Mouse (Mus musculus) CH12.LX (cell line): ENCODE data around the gene Elp6. TPM values are rescaled to one million over a fixed set of nuclear protein-coding genes. Genes with fewer than 3 reads are reported as not detected.

Experiments used
- DNase-seq: peaks from one replicate; pipeline ENCODE4 v3.0.0-alpha.2; 2013; ENCODE audit errors: extremely low read depth
- H3K27ac ChIP-seq: 2 replicates; pipeline ENCODE4 v1.5.1; 2012; ENCODE audit warnings: low read depth, mild to moderate bottlenecking, control low read depth, moderate library complexity; ENCODE audit not compliant: insufficient read depth
- H3K27me3 ChIP-seq: replicated peaks from 2 replicates; pipeline ENCODE3; 2012; ENCODE audit warnings: inconsistent platforms
- H3K36me3 ChIP-seq, 2 experiments: replicated peaks in 1 of 2; 2 replicates each; pipeline versions ENCODE3 to v1.6.1; 2012; ENCODE audit warnings: inconsistent platforms in 1 of 2, low read length in 1 of 2, mild to moderate bottlenecking in 1 of 2, mixed read lengths in 1 of 2, moderate library complexity in 1 of 2; ENCODE audit not compliant: control insufficient read depth in 1 of 2, insufficient read depth in 1 of 2
- H3K4me1 ChIP-seq, 2 experiments: 2 replicates each; pipeline ENCODE4 v1.6.1; 2012; ENCODE audit warnings: inconsistent platforms in 1 of 2, moderate library complexity in 1 of 2; ENCODE audit not compliant: insufficient read depth in 2 of 2, control insufficient read depth in 1 of 2
- H3K4me2 ChIP-seq: 2 replicates; pipeline ENCODE4 v1.6.1; 2012; ENCODE audit warnings: low read depth, mild to moderate bottlenecking, control low read depth; ENCODE audit not compliant: poor library complexity, insufficient read depth, severe bottlenecking
- H3K4me3 ChIP-seq, 3 experiments: fragments of 150-350 bp in 1 of 3; sonication (generic) in 1 of 3; replicated peaks in 1 of 3; 2 replicates each; pipeline versions ENCODE3 to v1.5.1; 2011 to 2012; ENCODE audit warnings: low read depth in 2 of 3, low read length in 2 of 3, mild to moderate bottlenecking in 2 of 3, moderate library complexity in 2 of 3, control low read depth in 1 of 3, improper control_type of control experiment in 1 of 3, inconsistent platforms in 1 of 3, mixed read lengths in 1 of 3; ENCODE audit not compliant: poor library complexity in 1 of 3
- H3K79me2 ChIP-seq: replicated peaks from 2 replicates; pipeline ENCODE4 v1.6.1; 2012; ENCODE audit warnings: mild to moderate bottlenecking, moderate library complexity; ENCODE audit not compliant: control insufficient read depth, poor library complexity, insufficient read depth, severe bottlenecking; ENCODE audit errors: extremely low read depth
- H3K9ac ChIP-seq: 2 replicates; pipeline ENCODE4 v1.6.1; 2012; ENCODE audit warnings: low read depth, mild to moderate bottlenecking, control low read depth, moderate library complexity; ENCODE audit not compliant: insufficient read depth
- H3K9me3 ChIP-seq: replicated peaks from 2 replicates; pipeline ENCODE3; 2012; ENCODE audit warnings: low read length, inconsistent platforms, mixed read lengths
- BHLHE40 ChIP-seq: IDR thresholded peaks from 2 replicates; pipeline ENCODE4 v1.6.1; 2011; ENCODE audit warnings: mild to moderate bottlenecking, low read depth, low read length, improper control_type of control experiment
- CHD1 ChIP-seq: IDR thresholded peaks from 2 replicates; pipeline ENCODE4 v1.6.1; 2012; ENCODE audit warnings: low read depth, low read length, improper control_type of control experiment, inconsistent platforms
- CTCF ChIP-seq, 2 experiments: IDR thresholded peaks in 1 of 2; conservative IDR thresholded peaks in 1 of 2; 2 replicates each; pipeline ENCODE4 v1.5.1; 2011 to 2012; ENCODE audit warnings: low read depth in 2 of 2, low read length in 2 of 2, improper control_type of control experiment in 1 of 2, inconsistent platforms in 1 of 2, mild to moderate bottlenecking in 1 of 2, moderate library complexity in 1 of 2
- E2F4 ChIP-seq: IDR thresholded peaks from 2 replicates; pipeline ENCODE4 v1.6.1; 2011; ENCODE audit warnings: low read depth, low read length, improper control_type of control experiment; ENCODE audit not compliant: insufficient replicate concordance
- ELF1 ChIP-seq: IDR thresholded peaks from 2 replicates; pipeline ENCODE4 v1.6.1; 2014; ENCODE audit warnings: low read depth, mild to moderate bottlenecking, inconsistent platforms, low read length, improper control_type of control experiment
- ETS1 ChIP-seq: conservative IDR thresholded peaks from 2 replicates; pipeline ENCODE4 v1.6.1; 2012; ENCODE audit warnings: low read depth, mild to moderate bottlenecking, inconsistent platforms, low read length, improper control_type of control experiment, moderate library complexity
- HCFC1 ChIP-seq: IDR thresholded peaks from 2 replicates; pipeline ENCODE4 v1.6.1; 2012; ENCODE audit warnings: low read depth, mild to moderate bottlenecking, inconsistent platforms, low read length, improper control_type of control experiment
- IRF4 ChIP-seq: IDR thresholded peaks from 2 replicates; pipeline ENCODE4 v1.6.1; 2014; ENCODE audit warnings: low read depth, mild to moderate bottlenecking, inconsistent platforms, low read length, improper control_type of control experiment
- JUN ChIP-seq: IDR thresholded peaks from 2 replicates; pipeline ENCODE4 v1.6.1; 2011; ENCODE audit warnings: low read depth, mild to moderate bottlenecking, low read length, improper control_type of control experiment, moderate library complexity; ENCODE audit not compliant: insufficient read depth
- KAT2A ChIP-seq: IDR thresholded peaks from 2 replicates; pipeline ENCODE4 v1.6.1; 2012; ENCODE audit warnings: low read length, improper control_type of control experiment, inconsistent platforms; ENCODE audit not compliant: insufficient replicate concordance
- MAX ChIP-seq: IDR thresholded peaks from 2 replicates; pipeline ENCODE4 v1.6.1; 2011; ENCODE audit warnings: low read length, improper control_type of control experiment
- MEF2A ChIP-seq: IDR thresholded peaks from 2 replicates; pipeline ENCODE4 v1.6.1; 2014; ENCODE audit warnings: low read depth, mild to moderate bottlenecking, inconsistent platforms, low read length, improper control_type of control experiment, borderline replicate concordance
- MXI1 ChIP-seq: IDR thresholded peaks from 2 replicates; pipeline ENCODE4 v1.6.1; 2011; ENCODE audit warnings: mild to moderate bottlenecking, low read depth, low read length, improper control_type of control experiment
- MYC ChIP-seq: IDR thresholded peaks from 2 replicates; pipeline ENCODE4 v1.6.1; 2011; ENCODE audit warnings: low read depth, mild to moderate bottlenecking, improper control_type of control experiment, low read length
- NELFE ChIP-seq: IDR thresholded peaks from 2 replicates; pipeline ENCODE4 v1.6.1; 2011; ENCODE audit warnings: low read depth, low read length, improper control_type of control experiment
- NRF1 ChIP-seq: IDR thresholded peaks from 2 replicates; pipeline ENCODE4 v1.6.1; 2014; ENCODE audit warnings: low read depth, mild to moderate bottlenecking, inconsistent platforms, low read length, improper control_type of control experiment, moderate library complexity
- PAX5 ChIP-seq: IDR thresholded peaks from 2 replicates; pipeline ENCODE4 v1.6.1; 2012; ENCODE audit warnings: low read length, inconsistent platforms, mixed read lengths
- POLR2A ChIP-seq: IDR thresholded peaks from 2 replicates; pipeline ENCODE4 v1.6.1; 2011; ENCODE audit warnings: low read depth, mild to moderate bottlenecking, improper control_type of control experiment, low read length
- POLR2AphosphoS2 ChIP-seq: IDR thresholded peaks from 2 replicates; pipeline ENCODE4 v1.6.1; 2011; ENCODE audit warnings: low read depth, low read length, improper control_type of control experiment
- RCOR1 ChIP-seq: conservative IDR thresholded peaks from 2 replicates; pipeline ENCODE4 v1.6.1; 2012; ENCODE audit warnings: low read depth, mild to moderate bottlenecking, inconsistent platforms, low read length, improper control_type of control experiment
- SIN3A ChIP-seq: IDR thresholded peaks from 2 replicates; pipeline ENCODE4 v1.6.1; 2012; ENCODE audit warnings: low read length, improper control_type of control experiment, inconsistent platforms
- SMC3 ChIP-seq: IDR thresholded peaks from 2 replicates; pipeline ENCODE4 v1.6.1; 2011; ENCODE audit warnings: low read depth, low read length, improper control_type of control experiment
- TBP ChIP-seq: conservative IDR thresholded peaks from 2 replicates; pipeline ENCODE4 v1.6.1; 2011; ENCODE audit warnings: low read depth, low read length, improper control_type of control experiment
- TCF12 ChIP-seq: IDR thresholded peaks from 2 replicates; pipeline ENCODE4 v1.6.1; 2014; ENCODE audit warnings: low read depth, mild to moderate bottlenecking, inconsistent platforms, low read length, improper control_type of control experiment
- UBTF ChIP-seq: IDR thresholded peaks from 2 replicates; pipeline ENCODE4 v1.6.1; 2012; ENCODE audit warnings: low read depth, mild to moderate bottlenecking, inconsistent platforms, low read length, improper control_type of control experiment, moderate library complexity
- USF1 ChIP-seq: IDR thresholded peaks from 2 replicates; pipeline ENCODE4 v1.6.1; 2014; ENCODE audit warnings: low read depth, mild to moderate bottlenecking, inconsistent platforms, low read length, improper control_type of control experiment
- USF2 ChIP-seq: conservative IDR thresholded peaks from 2 replicates; pipeline ENCODE4 v1.6.1; 2011; ENCODE audit warnings: low read depth, low read length, improper control_type of control experiment
- ZC3H11A ChIP-seq: IDR thresholded peaks from 2 replicates; pipeline ENCODE4 v1.6.1; 2012; ENCODE audit warnings: low read depth, mild to moderate bottlenecking, inconsistent platforms, low read length, improper control_type of control experiment
- ZMIZ1 ChIP-seq: IDR thresholded peaks from 2 replicates; pipeline ENCODE4 v1.6.1; 2012; ENCODE audit warnings: low read depth, mild to moderate bottlenecking, inconsistent platforms, low read length, improper control_type of control experiment
- ZNF384 ChIP-seq: IDR thresholded peaks from 2 replicates; pipeline ENCODE4 v1.6.1; 2012; ENCODE audit warnings: low read depth, low read length, improper control_type of control experiment, inconsistent platforms
- dilution Hi-C: fragments of 300-500 bp; cut with MboI; formaldehyde crosslinking; loops from 2 replicates; pipeline ENCODE4 v1.14.3; 2020; ENCODE audit warnings: low sequenced_read_pairs; ENCODE audit not compliant: extremely low pct_unique_long_range_greater_than_20kb, extremely low pct_ligation_motif_present
- in situ Hi-C: fragments of 300-500 bp; cut with MboI; formaldehyde crosslinking; loops from 3 replicates; pipeline ENCODE4 v1.14.3; 2019; ENCODE audit warnings: low sequenced_read_pairs, low pct_ligation_motif_present, low pct_unique_long_range_greater_than_20kb, mixed read lengths
- polyA plus RNA-seq: library from polyadenylated mRNA; unstranded; fragments of >175 nt; gene quantifications from 2 replicates; pipeline ENCODE4 v1.2.1, GENCODE M21; 2012; ENCODE audit warnings: low read depth; ENCODE audit not compliant: insufficient read length
- total RNA-seq, 2 experiments: library from RNA; depleted of rRNA; stranded (reverse); fragments of 300-350 nt in 1 of 2; fragments of >200 nt in 1 of 2; gene quantifications; 2 replicates each; pipeline ENCODE4 v1.2.3; 2012 to 2014

The Elp6 gene
- total and polyA plus RNA-seq, 3 experiments, result 24.2 to 44.7 (median 35.4) TPM

DNA sequence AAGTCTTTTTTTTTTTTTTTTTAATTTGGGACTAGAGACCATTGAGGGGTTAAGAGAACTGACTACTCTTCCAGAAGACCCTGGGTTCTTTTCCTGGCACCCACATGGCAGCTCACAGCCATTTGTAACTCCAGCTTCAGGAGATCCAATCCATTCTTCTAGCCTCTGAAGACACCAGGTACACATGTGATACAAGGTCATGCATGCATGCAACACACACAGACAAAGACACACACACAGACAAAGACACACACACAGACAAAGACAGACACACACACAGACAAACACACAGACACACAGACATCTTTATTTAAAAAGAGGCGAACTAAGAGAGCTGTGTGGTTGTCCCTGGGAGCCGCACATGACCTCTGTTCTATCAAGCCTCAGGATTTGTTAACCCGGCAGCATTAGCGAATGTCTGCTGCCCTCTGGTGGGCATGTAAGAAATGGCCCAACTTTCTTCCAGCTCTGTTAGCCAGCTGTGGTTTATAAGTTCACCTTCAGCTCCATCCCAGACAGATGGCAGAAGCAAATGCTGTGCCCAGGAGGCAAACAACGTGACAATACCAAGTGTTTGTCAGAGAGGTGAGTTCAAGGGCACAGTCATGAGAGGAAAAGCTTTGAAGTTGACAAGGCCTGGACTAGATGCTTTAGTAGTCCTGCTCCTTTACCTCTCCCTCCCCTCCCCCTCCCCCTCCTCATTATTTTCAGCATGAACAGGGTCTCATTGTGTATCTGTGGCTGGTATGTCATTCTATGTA, 7.9 kb upstream of the Elp6 start:
- Histone ChIP-seq H3K4me1 (no peaks in the 10 kb centered on the region), H3K79me2 (no peaks in the 10 kb centered on the region), H3K4me2 (no peak overlapping the region), H3K4me3 (no peak overlapping the region), H3K9me3 (peaks cover 14% of the 10 kb centered on the region), H3K27me3 (no peaks in the 10 kb centered on the region), H3K36me3 (no peaks in the 10 kb centered on the region), H3K27ac (no peak overlapping the region), H3K9ac (no peak overlapping the region)
- in situ Hi-C loops (no loop called here), dilution Hi-C loops (no loop called here)
- peak; percentile 86 for DNase-seq
- peak; percentile 27; the same call in 1 of the 2 replicates for TF ChIP-seq NELFE
- no peak for TF ChIP-seq POLR2A
- peak; percentile 67; the same call in 1 of the 2 replicates for TF ChIP-seq MYC
- peak; percentile 89 for TF ChIP-seq BHLHE40
- TF ChIP-seq MXI1, result peak; percentile 43; the same call in 1 of the 2 replicates
- TF ChIP-seq IRF4, result 0 out of 2 replicates have a peak, but pooled peaks have one; percentile 29
- no peak for TF ChIP-seq UBTF
- TF ChIP-seq ZNF384, result no peak
- TF ChIP-seq NRF1, result 0 out of 2 replicates have a peak, but pooled peaks have one; percentile 26
- TF ChIP-seq TCF12, result no peak
- no peak for TF ChIP-seq TBP
- peak; percentile 72 for TF ChIP-seq ZC3H11A
- TF ChIP-seq ETS1, result no peak
- peak; percentile 83 to 96 for TF ChIP-seq CTCF (conservative IDR thresholded peaks at IDR 0.05 in 1 of 2, IDR thresholded peaks at IDR 0.05 in 1 of 2; ENCODE audit: low read depth in 2 of 2, low read length in 2 of 2)
- peak; percentile 39; the same call in 1 of the 2 replicates for TF ChIP-seq MEF2A
- peak; percentile 28; the same call in 1 of the 2 replicates for TF ChIP-seq USF1
- TF ChIP-seq PAX5, result no peak
- no peak for TF ChIP-seq RCOR1
- TF ChIP-seq SMC3, result peak; percentile 93
- peak; percentile 12; the same call in 1 of the 2 replicates for TF ChIP-seq MAX
- TF ChIP-seq, all 38 proteins: peak for 12

- dilution Hi-C loops (no loop called here), in situ Hi-C loops (no loop called here)
- TF ChIP-seq SIN3A (no peak), CHD1 (0 out of 2 replicates have a peak, but pooled peaks have one; percentile 25), SMC3 (peak; percentile 6; the same call in 1 of the 2 replicates), UBTF (no peak), BHLHE40 (no peak), ZC3H11A (no peak), USF2 (no peak), IRF4 (no peak), POLR2AphosphoS2 (no peak), E2F4 (0 out of 2 replicates have a peak, but pooled peaks have one; percentile 8), TBP (no peak), JUN (no peak), KAT2A (no peak), MAX (no peak), ELF1 (no peak), RCOR1 (0 out of 2 replicates have a peak, but pooled peaks have one; percentile 13), TCF12 (no peak), ZMIZ1 (no peak), MEF2A (no peak), HCFC1 (no peak)
Observed at GRCm38 (mm10) chr9:110304516-110304915, 457 bp upstream of the Elp6 start.

More at GRCm38 (mm10) chr9:110304516-110304915, 457 bp upstream of the Elp6 start:
- Histone ChIP-seq H3K27me3 (no peaks in the 10 kb centered on the region), H3K9ac (peak overlapping the region; percentile 88), H3K79me2 (peaks cover 14% of the 10 kb centered on the region), H3K9me3 (peaks cover 17% of the 10 kb centered on the region), H3K27ac (peak overlapping the region; percentile 78), H3K4me2 (peak overlapping the region; percentile 50; the same call in 1 of the 2 replicates), H3K4me3 (peak overlapping the region; percentile 74 to 80 (median 74)), H3K36me3 (peaks cover 0 to 14% of the 10 kb centered on the region in 2 experiments), H3K4me1 (peaks cover 7 to 20% of the 10 kb centered on the region in 2 experiments)
- DNase-seq, result peak; percentile 56
